Mouse (Mus musculus) lung, embryonic 14.5 days (tissue): ENCODE data around the gene Krtap3-3. TPM values are rescaled to one million over a fixed set of nuclear protein-coding genes. Genes with fewer than 3 reads are reported as not detected.

ENCODE experiments used
- ATAC-seq: fragments of 200-750 bp; cut with Nextera tagmentation; 2 replicates; pipeline ENCODE4 v1.8.0; 2017; ENCODE audit warnings: mild to moderate bottlenecking, moderate TSS enrichment, moderate library complexity; ENCODE audit not compliant: insufficient read depth
- DNase-seq: peaks from one replicate; pipeline ENCODE4 v3.0.0-alpha.2; 2015
- H3K27ac ChIP-seq: fragments of 300-500 bp; sonication (generic); 2 replicates; pipeline ENCODE4 v1.5.1; 2014; ENCODE audit warnings: low read depth, mild to moderate bottlenecking, moderate library complexity
- H3K27me3 ChIP-seq: fragments of 300-500 bp; sonication (generic); 2 replicates; pipeline ENCODE4 v1.6.1; 2014; ENCODE audit warnings: low read length, control low read depth; ENCODE audit not compliant: insufficient read depth
- H3K36me3 ChIP-seq: fragments of 300-500 bp; sonication (generic); 2 replicates; pipeline ENCODE4 v1.6.1; 2014; ENCODE audit warnings: control low read depth; ENCODE audit not compliant: insufficient read depth
- H3K4me1 ChIP-seq: fragments of 300-500 bp; sonication (generic); 2 replicates; pipeline ENCODE4 v1.6.1; 2014; ENCODE audit warnings: antibody characterized with exemption, control low read depth; ENCODE audit not compliant: insufficient read depth
- H3K4me2 ChIP-seq: fragments of 300-500 bp; sonication (generic); 2 replicates; pipeline ENCODE4 v1.6.1; 2014; ENCODE audit warnings: mild to moderate bottlenecking
- H3K4me3 ChIP-seq: fragments of 300-500 bp; sonication (generic); 2 replicates; pipeline ENCODE4 v1.5.1; 2014; ENCODE audit warnings: low read depth, low read length
- H3K9ac ChIP-seq: fragments of 300-500 bp; sonication (generic); 2 replicates; pipeline ENCODE4 v1.6.1; 2014
- H3K9me3 ChIP-seq: fragments of 300-500 bp; sonication (generic); 2 replicates; pipeline ENCODE4 v1.6.1; 2016; ENCODE audit warnings: low read depth, low read length, control low read depth
- CTCF ChIP-seq: IDR thresholded peaks from 2 replicates; pipeline ENCODE4 v1.5.1; 2016; ENCODE audit warnings: antibody characterized with exemption, low read depth
- WGBS: fragments of 180-500 bp; shearing (Covaris S2); extraction: QIAGEN DNeasy Blood & Tissue Kit; methylation state at CpG from one replicate; pipeline ENCODE4 v1.1.7; 2014; 5-methylcytosine and 5-hydroxymethylcytosine counted together
- polyA plus RNA-seq: library from polyadenylated mRNA; unstranded; fragments of >200 nt; fragmentation: Nextera tagmentation; extraction: Ambion mirVana; gene quantifications from 2 replicates; pipeline ENCODE4 v1.2.1, GENCODE M21; 2014

The Krtap3-3 gene
- polyA plus RNA-seq, 1 experiment from 2014 or later: not detected

- no peak for TF ChIP-seq CTCF
- Histone ChIP-seq H3K4me3 (no peak within 1 kb of the TSS), H3K9me3 (no peaks in the 10 kb centered on the region), H3K36me3 (no peaks in the 10 kb centered on the region), H3K4me1 (no peaks in the 10 kb centered on the region), H3K4me2 (no peak within 1 kb of the TSS), H3K9ac (no peak within 1 kb of the TSS), H3K27me3 (no peaks in the 10 kb centered on the region), H3K27ac (no peak within 1 kb of the TSS)
- DNase-seq: no peak
- no peak for ATAC-seq
- WGBS: 88% methylated on average over 2 of the region's 2 CpGs
Observed at GRCm38 (mm10) chr11:99556753-99557152, 6.1 kb upstream of the Krtap3-3 start, which contains the start of gene Krtap3-2. Gene Krtap3-2, minus strand, starts transcription at chr11:99556853.

- H3K9ac ChIP-seq: no peak overlapping the region
- H3K4me1 ChIP-seq: no peaks in the 10 kb centered on the region
- DNase-seq (no peak), ATAC-seq (no peak)
- H3K27me3 ChIP-seq: no peaks in the 10 kb centered on the region
- H3K27ac ChIP-seq: no peak overlapping the region
- no peak for TF ChIP-seq CTCF
- no peaks in the 10 kb centered on the region for H3K9me3 ChIP-seq
- 83% methylated on average over 2 of the region's 2 CpGs for WGBS
- no peak overlapping the region for H3K4me3 ChIP-seq
- H3K4me2 ChIP-seq: no peak overlapping the region
- no peaks in the 10 kb centered on the region for H3K36me3 ChIP-seq
Observed at GRCm38 (mm10) chr11:99556195-99556594, 5.5 kb upstream of the Krtap3-3 start.

GRCm38 (mm10) chr11:99547892-99548291 lies 2.8 kb downstream of the Krtap3-3 start:
- TF ChIP-seq CTCF: no peak
- Histone ChIP-seq H3K27me3 (no peaks in the 10 kb centered on the region), H3K4me2 (no peak overlapping the region), H3K9ac (no peak overlapping the region), H3K4me1 (no peaks in the 10 kb centered on the region), H3K27ac (no peak overlapping the region), H3K4me3 (no peak overlapping the region), H3K36me3 (no peaks in the 10 kb centered on the region), H3K9me3 (no peaks in the 10 kb centered on the region)
- no peak for DNase-seq
- ATAC-seq: no peak

GRCm38 (mm10) chr11:99539721-99540120 lies 10.9 kb downstream of the Krtap3-3 start:
- peak overlapping the region; percentile 54; the same call in 1 of the 2 replicates for H3K27ac ChIP-seq
- H3K4me1 ChIP-seq: no peaks in the 10 kb centered on the region
- no peak for TF ChIP-seq CTCF
- H3K4me3 ChIP-seq: no peak overlapping the region
- no peak overlapping the region for H3K4me2 ChIP-seq
- peak; percentile 83 for DNase-seq
- no peaks in the 10 kb centered on the region for H3K27me3 ChIP-seq
- no peak for ATAC-seq
- WGBS: 44% methylated on average over 9 of the region's 9 CpGs
- H3K36me3 ChIP-seq: no peaks in the 10 kb centered on the region
- H3K9ac ChIP-seq: no peak overlapping the region
- no peaks in the 10 kb centered on the region for H3K9me3 ChIP-seq

GRCm38 (mm10) chr11:99521288-99521860 lies 29.3 kb downstream of the Krtap3-3 start, which contains the start of gene Krt39:
Gene Krt39, minus strand, starts transcription at chr11:99521338.
- no peak within 1 kb of the TSS for H3K27ac ChIP-seq
- no peaks in the 10 kb centered on the region for H3K27me3 ChIP-seq
- H3K4me2 ChIP-seq: no peak within 1 kb of the TSS
- no peak for TF ChIP-seq CTCF
- 64% methylated on average over 13 of the region's 13 CpGs for WGBS
- no peaks in the 10 kb centered on the region for H3K36me3 ChIP-seq
- DNase-seq (no peak), ATAC-seq (no peak)
- no peak within 1 kb of the TSS for H3K4me3 ChIP-seq
- H3K9me3 ChIP-seq: no peaks in the 10 kb centered on the region
- H3K9ac ChIP-seq: no peak within 1 kb of the TSS
- no peaks in the 10 kb centered on the region for H3K4me1 ChIP-seq

GRCm38 (mm10) chr11:99514098-99514497 lies 36.6 kb downstream of the Krtap3-3 start:
- Histone ChIP-seq H3K27ac (peak overlapping the region; percentile 51), H3K4me3 (no peak overlapping the region), H3K9ac (no peak overlapping the region), H3K4me2 (no peak overlapping the region), H3K9me3 (no peaks in the 10 kb centered on the region), H3K36me3 (no peaks in the 10 kb centered on the region), H3K27me3 (no peaks in the 10 kb centered on the region), H3K4me1 (no peaks in the 10 kb centered on the region)
- no peak for TF ChIP-seq CTCF
- WGBS: 60% methylated on average over 8 of the region's 8 CpGs
- DNase-seq (peak; percentile 58), ATAC-seq (0 out of 2 replicates have a peak, but pooled peaks have one; percentile 17)

Other genes with a start within 250 kb of the Krtap3-3 start
- not detected in 2 replicates for gene Krt25, start 227.9 kb downstream of the Krtap3-3 start, polyA plus RNA-seq
- gene Krt26, start 212.9 kb downstream of the Krtap3-3 start, polyA plus RNA-seq: not detected in 2 replicates
- not detected in 2 replicates for gene Krt27, start 199.8 kb downstream of the Krtap3-3 start, polyA plus RNA-seq
- 0.29 TPM in 1 of 2 replicates, not detected in the other for gene Krt28, start 176.0 kb downstream of the Krtap3-3 start, polyA plus RNA-seq
- gene Krt10, start 161.5 kb downstream of the Krtap3-3 start, polyA plus RNA-seq: 24.5 and 24.6 TPM in 2 replicates
- gene Krt12, start 128.6 kb downstream of the Krtap3-3 start, polyA plus RNA-seq: not detected in 2 replicates
- 0.28 and 0.42 TPM in 2 replicates for gene Krt20, start 112.7 kb downstream of the Krtap3-3 start, polyA plus RNA-seq
- gene Krt23, start 57.7 kb downstream of the Krtap3-3 start, polyA plus RNA-seq: 4.0 and 4.4 TPM in 2 replicates
- gene Krt39, start 29.5 kb downstream of the Krtap3-3 start, polyA plus RNA-seq: not detected in 2 replicates
- gene Krt40, start 7.7 kb downstream of the Krtap3-3 start, polyA plus RNA-seq: 0.17 TPM in 1 of 2 replicates, not detected in the other
- not detected in 2 replicates for gene Krtap3-2, start 6.0 kb upstream of the Krtap3-3 start, polyA plus RNA-seq
- gene Gm11939, start 8.6 kb upstream of the Krtap3-3 start, polyA plus RNA-seq: not detected in 2 replicates
- not detected in 2 replicates for gene Krtap3-1, start 15.8 kb upstream of the Krtap3-3 start, polyA plus RNA-seq
- not detected in 2 replicates for gene Krtap1-5, start 30.2 kb upstream of the Krtap3-3 start, polyA plus RNA-seq
- not detected in 2 replicates for gene Krtap1-4, start 32.8 kb upstream of the Krtap3-3 start, polyA plus RNA-seq
- not detected in 2 replicates for gene Krtap1-3, start 40.5 kb upstream of the Krtap3-3 start, polyA plus RNA-seq
- gene Krtap9-3, start 47.2 kb upstream of the Krtap3-3 start, polyA plus RNA-seq: not detected in 2 replicates
- not detected in 2 replicates for gene Gm11938, start 52.4 kb upstream of the Krtap3-3 start, polyA plus RNA-seq
- gene Gm11937, start 59.3 kb upstream of the Krtap3-3 start, polyA plus RNA-seq: not detected in 2 replicates
- gene Krtap2-4, start 64.0 kb upstream of the Krtap3-3 start, polyA plus RNA-seq: not detected in 2 replicates
- gene Gm11562, start 69.6 kb upstream of the Krtap3-3 start, polyA plus RNA-seq: not detected in 2 replicates
- gene Krtap4-1, start 77.4 kb upstream of the Krtap3-3 start, polyA plus RNA-seq: not detected in 2 replicates
- gene Krtap4-2, start 84.2 kb upstream of the Krtap3-3 start, polyA plus RNA-seq: not detected in 2 replicates
- gene Krtap4-7, start 93.2 kb upstream of the Krtap3-3 start, polyA plus RNA-seq: not detected in 2 replicates
- not detected in 2 replicates for gene Gm11555, start 99.4 kb upstream of the Krtap3-3 start, polyA plus RNA-seq
- not detected in 2 replicates for gene Gm11563, start 108.1 kb upstream of the Krtap3-3 start, polyA plus RNA-seq
- gene Krtap4-6, start 115.1 kb upstream of the Krtap3-3 start, polyA plus RNA-seq: not detected in 2 replicates
- gene Gm14190, start 139.9 kb upstream of the Krtap3-3 start, polyA plus RNA-seq: not detected in 2 replicates
- gene Gm14180, start 183.4 kb upstream of the Krtap3-3 start, polyA plus RNA-seq: not detected in 2 replicates
- gene Gm11595, start 222.0 kb upstream of the Krtap3-3 start, polyA plus RNA-seq: not detected in 2 replicates
- not detected in 2 replicates for gene Krtap4-8, start 229.8 kb upstream of the Krtap3-3 start, polyA plus RNA-seq
- gene Krtap4-9, start 234.3 kb upstream of the Krtap3-3 start, polyA plus RNA-seq: not detected in 2 replicates
- gene Gm11596, start 242.6 kb upstream of the Krtap3-3 start, polyA plus RNA-seq: not detected in 2 replicates
- gene Gm11569, start 248.1 kb upstream of the Krtap3-3 start, polyA plus RNA-seq: not detected in 2 replicates